Mouse (Mus musculus) G1E (cell line): ENCODE measurements around the gene Gm4871.

Source experiments
- CTCF ChIP-seq: IDR thresholded peaks from 2 replicates; pipeline ENCODE4 v1.5.1; 2012; ENCODE audit warnings: low read depth, low read length, inconsistent platforms, mixed read lengths
- POLR2AphosphoS5 ChIP-seq: IDR thresholded peaks from 2 replicates; pipeline ENCODE4 v1.6.1; 2012; ENCODE audit warnings: low read depth, low read length, inconsistent platforms; ENCODE audit not compliant: insufficient replicate concordance
- TAL1 ChIP-seq: conservative IDR thresholded peaks from 2 replicates; pipeline ENCODE4 v1.6.1; 2012; ENCODE audit warnings: low read depth, low read length, inconsistent platforms, mixed read lengths

DNA sequence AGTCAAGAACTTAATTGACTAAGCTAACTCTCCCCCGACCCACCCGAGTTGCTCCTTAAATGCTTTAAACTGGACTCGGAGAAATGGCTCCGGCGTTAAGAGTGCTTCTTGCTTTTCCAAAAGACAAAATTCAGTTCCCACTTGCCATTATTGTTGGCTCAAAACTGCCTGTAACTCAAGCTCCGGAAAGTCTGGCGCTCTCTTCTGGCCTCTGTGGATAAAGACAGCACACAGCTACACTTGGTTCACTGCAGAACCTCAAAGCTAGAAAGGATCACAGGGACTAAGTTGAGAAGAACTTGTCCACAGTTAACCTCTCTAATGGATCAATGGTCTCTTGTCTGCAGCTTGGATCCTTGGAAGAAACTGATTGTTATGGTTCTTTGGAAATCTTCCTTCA is 26.2 kb upstream of the Gm4871 start:
- no peak for TF ChIP-seq POLR2AphosphoS5
- peak; percentile 54 for TF ChIP-seq CTCF
- no peak for TF ChIP-seq TAL1
